Mouse (Mus musculus) adrenal gland, postnatal 14 days (tissue): Measurements from ENCODE around the gene B4galnt3. TPM values are rescaled to one million over a fixed set of nuclear protein-coding genes. Genes with fewer than 3 reads are reported as not detected.

ENCODE experiments used
- DNase-seq: peaks from one replicate; pipeline ENCODE4 v3.0.0; 2021; ENCODE audit warnings: mixed read lengths
- total RNA-seq: library from RNA; stranded (reverse); gene quantifications from 2 replicates; pipeline ENCODE4 v1.2.3, GENCODE M21; 2021

B4galnt3 gene
- total RNA-seq, 1 experiment from 2014 or later = 5.6 TPM

- no peak for DNase-seq
Observed at GRCm38 (mm10) chr6:120274181-120274580, 20.2 kb downstream of the B4galnt3 start.

- DNase-seq = no peak
Observed at GRCm38 (mm10) chr6:120264151-120264550, 30.2 kb downstream of the B4galnt3 start.

GRCm38 (mm10) chr6:120263608-120264007 lies 30.8 kb downstream of the B4galnt3 start:
- no peak for DNase-seq

GRCm38 (mm10) chr6:120262886-120263531 lies 31.4 kb downstream of the B4galnt3 start:
- DNase-seq = no peak

- DNase-seq = no peak
Observed at GRCm38 (mm10) chr6:120259481-120259880, 34.9 kb downstream of the B4galnt3 start.

GRCm38 (mm10) chr6:120256431-120256935 lies 37.9 kb downstream of the B4galnt3 start:
- DNase-seq = peak; percentile 61

- no peak for DNase-seq
Observed at GRCm38 (mm10) chr6:120255701-120256100, 38.7 kb downstream of the B4galnt3 start.

- no peak for DNase-seq
Observed at GRCm38 (mm10) chr6:120255144-120255543, 39.2 kb downstream of the B4galnt3 start.

- DNase-seq = no peak
Observed at GRCm38 (mm10) chr6:120254640-120255039, 39.7 kb downstream of the B4galnt3 start.

GRCm38 (mm10) chr6:120252741-120253140 lies 41.6 kb downstream of the B4galnt3 start:
- no peak for DNase-seq

GRCm38 (mm10) chr6:120251010-120251409 lies 43.3 kb downstream of the B4galnt3 start:
- no peak for DNase-seq

GRCm38 (mm10) chr6:120249831-120250230 lies 44.5 kb downstream of the B4galnt3 start:
- no peak for DNase-seq

- peak; percentile 32 for DNase-seq
Observed at GRCm38 (mm10) chr6:120246676-120247075, 47.7 kb downstream of the B4galnt3 start.

GRCm38 (mm10) chr6:120243250-120243649 lies 51.1 kb downstream of the B4galnt3 start:
- no peak for DNase-seq

- no peak for DNase-seq
Observed at GRCm38 (mm10) chr6:120242530-120242929, 51.8 kb downstream of the B4galnt3 start.

- DNase-seq = peak; percentile 35
Observed at GRCm38 (mm10) chr6:120241453-120241852, 52.9 kb downstream of the B4galnt3 start.

GRCm38 (mm10) chr6:120240461-120240860 lies 53.9 kb downstream of the B4galnt3 start:
- DNase-seq = no peak

GRCm38 (mm10) chr6:120235874-120236273 lies 58.5 kb downstream of the B4galnt3 start:
- no peak for DNase-seq

GRCm38 (mm10) chr6:120232885-120233284 lies 61.5 kb downstream of the B4galnt3 start:
- no peak for DNase-seq

GRCm38 (mm10) chr6:120230441-120230840 lies 63.9 kb downstream of the B4galnt3 start:
- DNase-seq = no peak

GRCm38 (mm10) chr6:120229806-120230205 lies 64.6 kb downstream of the B4galnt3 start:
- no peak for DNase-seq

- DNase-seq = no peak
Observed at GRCm38 (mm10) chr6:120227068-120227467, 67.3 kb downstream of the B4galnt3 start.

GRCm38 (mm10) chr6:120225355-120225754 lies 69.0 kb downstream of the B4galnt3 start:
- DNase-seq = no peak

GRCm38 (mm10) chr6:120222669-120223068 lies 71.7 kb downstream of the B4galnt3 start:
- DNase-seq = peak; percentile 81
